Mouse (Mus musculus) intestine, embryonic 14.5 days (tissue): ENCODE measurements at regions not wholly inside any gene's neighbourhood (a gene's known extent, or its start where the extent isn't known, plus 50 kb on each side); places are given as distances from the start of the nearest gene placed in this dataset.

Source experiments
- ATAC-seq: fragments of 200-750 bp; cut with Nextera tagmentation; replicated peaks from 2 replicates; pipeline ENCODE4 v1.8.0; 2017; ENCODE audit warnings: low read depth, moderate number of reproducible peaks, moderate TSS enrichment, moderate library complexity; ENCODE audit not compliant: low FRiP score, low TSS enrichment
- DNase-seq: peaks from one replicate; pipeline ENCODE4 v3.0.0-alpha.2; 2018; ENCODE audit warnings: low spot score
- H3K27ac ChIP-seq: fragments of 300-500 bp; sonication (generic); 2 replicates; pipeline ENCODE4 v1.5.1; 2014; ENCODE audit warnings: low read depth, mild to moderate bottlenecking, control low read depth
- H3K27me3 ChIP-seq: fragments of 300-500 bp; sonication (generic); replicated peaks from 2 replicates; pipeline ENCODE4 v1.6.1; 2014; ENCODE audit warnings: low read length, control low read depth; ENCODE audit not compliant: control insufficient read depth, insufficient read depth
- H3K36me3 ChIP-seq: fragments of 300-500 bp; sonication (generic); 2 replicates; pipeline ENCODE4 v1.6.1; 2014; ENCODE audit warnings: low read length, control low read depth; ENCODE audit not compliant: control insufficient read depth, insufficient read depth
- H3K4me1 ChIP-seq: fragments of 300-500 bp; sonication (generic); replicated peaks from 2 replicates; pipeline ENCODE4 v1.6.1; 2014; ENCODE audit warnings: low read length, control low read depth, mixed read lengths; ENCODE audit not compliant: control insufficient read depth, insufficient read depth
- H3K4me2 ChIP-seq: fragments of 300-500 bp; sonication (generic); 2 replicates; pipeline ENCODE4 v1.6.1; 2014; ENCODE audit warnings: low read length
- H3K4me3 ChIP-seq: fragments of 300-500 bp; sonication (generic); 2 replicates; pipeline ENCODE4 v1.5.1; 2014; ENCODE audit warnings: low read depth, low read length, control low read depth, mixed read lengths
- H3K9ac ChIP-seq: fragments of 300-500 bp; sonication (generic); 2 replicates; pipeline ENCODE4 v1.6.1; 2014; ENCODE audit warnings: mild to moderate bottlenecking, low read length
- H3K9me3 ChIP-seq: fragments of 300-500 bp; sonication (generic); 2 replicates; pipeline ENCODE4 v1.6.1; 2016; ENCODE audit warnings: low read length, control low read depth; ENCODE audit not compliant: control insufficient read depth
- WGBS: fragments of 180-500 bp; shearing (Covaris S2); extraction: QIAGEN DNeasy Blood & Tissue Kit; methylation state at CpG from one replicate; pipeline ENCODE4 v1.1.7; 2014; 5-methylcytosine and 5-hydroxymethylcytosine counted together

GRCm38 (mm10) chr10:56893210-56893705, 516.1 kb downstream of the Gja1 start:
- 68% methylated on average over 8 of the region's 8 CpGs for WGBS
- H3K27me3 ChIP-seq = no peaks in the 10 kb centered on the region
- H3K4me1 ChIP-seq = no peaks in the 10 kb centered on the region
- H3K4me2 ChIP-seq = no peak overlapping the region
- DNase-seq (no peak), ATAC-seq (no peak)
- no peak overlapping the region for H3K9ac ChIP-seq
- H3K36me3 ChIP-seq = no peaks in the 10 kb centered on the region
- H3K4me3 ChIP-seq = no peak overlapping the region
- no peak overlapping the region for H3K27ac ChIP-seq
- no peaks in the 10 kb centered on the region for H3K9me3 ChIP-seq

- no peaks in the 10 kb centered on the region for H3K27me3 ChIP-seq
- H3K4me2 ChIP-seq = no peak overlapping the region
- H3K9ac ChIP-seq = no peak overlapping the region
- no peaks in the 10 kb centered on the region for H3K4me1 ChIP-seq
- ATAC-seq = no peak
- no peak overlapping the region for H3K4me3 ChIP-seq
- WGBS = 86% methylated on average over 5 of the region's 5 CpGs
- no peak for DNase-seq
- H3K27ac ChIP-seq = no peak overlapping the region
- H3K36me3 ChIP-seq = no peaks in the 10 kb centered on the region
- no peaks in the 10 kb centered on the region for H3K9me3 ChIP-seq
Observed at GRCm38 (mm10) chr10:56899640-56900274, 522.6 kb downstream of the Gja1 start.

- Histone ChIP-seq H3K36me3 (no peaks in the 10 kb centered on the region), H3K27me3 (no peaks in the 10 kb centered on the region), H3K9me3 (no peaks in the 10 kb centered on the region), H3K4me2 (no peak overlapping the region), H3K27ac (no peak overlapping the region), H3K4me3 (no peak overlapping the region), H3K4me1 (no peaks in the 10 kb centered on the region), H3K9ac (no peak overlapping the region)
- 85% methylated on average over 6 of the region's 6 CpGs for WGBS
- DNase-seq (no peak), ATAC-seq (no peak)
Observed at GRCm38 (mm10) chr10:56900914-56901313, 523.8 kb downstream of the Gja1 start.

GRCm38 (mm10) chr10:56912711-56913110, 535.6 kb downstream of the Gja1 start:
- Histone ChIP-seq H3K9me3 (no peaks in the 10 kb centered on the region), H3K4me3 (no peak overlapping the region), H3K4me2 (no peak overlapping the region), H3K36me3 (no peaks in the 10 kb centered on the region), H3K4me1 (peaks cover 4% of the 10 kb centered on the region; the same call in 1 of the 2 replicates), H3K9ac (no peak overlapping the region), H3K27ac (no peak overlapping the region), H3K27me3 (no peaks in the 10 kb centered on the region)
- DNase-seq (no peak), ATAC-seq (no peak)
- 97% methylated on average over 1 of the region's 1 CpGs for WGBS

GRCm38 (mm10) chr10:56914103-56914502, 537.0 kb downstream of the Gja1 start:
- Histone ChIP-seq H3K9me3 (no peaks in the 10 kb centered on the region), H3K27ac (no peak overlapping the region), H3K36me3 (no peaks in the 10 kb centered on the region), H3K4me3 (no peak overlapping the region), H3K9ac (no peak overlapping the region), H3K4me2 (no peak overlapping the region), H3K4me1 (peaks cover 4% of the 10 kb centered on the region; the same call in 1 of the 2 replicates), H3K27me3 (no peaks in the 10 kb centered on the region)
- DNase-seq (no peak), ATAC-seq (no peak)
- 72% methylated on average over 5 of the region's 5 CpGs for WGBS

GRCm38 (mm10) chr10:56918412-56918811, 541.3 kb downstream of the Gja1 start:
- H3K27me3 ChIP-seq = no peaks in the 10 kb centered on the region
- DNase-seq (no peak), ATAC-seq (no peak)
- H3K4me1 ChIP-seq = peaks cover 4% of the 10 kb centered on the region; the same call in 1 of the 2 replicates
- H3K27ac ChIP-seq = no peak overlapping the region
- no peak overlapping the region for H3K4me2 ChIP-seq
- H3K36me3 ChIP-seq = no peaks in the 10 kb centered on the region
- no peak overlapping the region for H3K9ac ChIP-seq
- H3K4me3 ChIP-seq = no peak overlapping the region
- no peaks in the 10 kb centered on the region for H3K9me3 ChIP-seq
- WGBS = 74% methylated on average over 5 of the region's 5 CpGs

GRCm38 (mm10) chr10:56920711-56921672, 543.9 kb downstream of the Gja1 start:
- no peak for ATAC-seq
- Histone ChIP-seq H3K4me3 (no peak overlapping the region), H3K36me3 (no peaks in the 10 kb centered on the region), H3K27ac (no peak overlapping the region), H3K4me2 (peak overlapping the region; percentile 22), H3K27me3 (no peaks in the 10 kb centered on the region), H3K9ac (no peak overlapping the region), H3K4me1 (peaks cover 4% of the 10 kb centered on the region; the same call in 1 of the 2 replicates), H3K9me3 (no peaks in the 10 kb centered on the region)
- no peak for DNase-seq
- 27% methylated on average over 20 of the region's 20 CpGs for WGBS

GRCm38 (mm10) chr10:56935174-56935573, 551.0 kb upstream of the Hsf2 start:
- no peaks in the 10 kb centered on the region for H3K4me1 ChIP-seq
- no peaks in the 10 kb centered on the region for H3K36me3 ChIP-seq
- ATAC-seq (no peak), DNase-seq (no peak)
- H3K4me2 ChIP-seq = no peak overlapping the region
- no peak overlapping the region for H3K9ac ChIP-seq
- 73% methylated on average over 4 of the region's 4 CpGs for WGBS
- no peak overlapping the region for H3K4me3 ChIP-seq
- no peaks in the 10 kb centered on the region for H3K27me3 ChIP-seq
- H3K27ac ChIP-seq = no peak overlapping the region
- no peaks in the 10 kb centered on the region for H3K9me3 ChIP-seq
